Mouse (Mus musculus) left cerebral cortex, postnatal 25 days (tissue): ENCODE results near the gene Rgs19. TPM values are rescaled to one million over a fixed set of nuclear protein-coding genes. Genes with fewer than 3 reads are reported as not detected.
A peak's percentile ranks its signal among the peaks of the same experiment; 100 is the strongest.

Source experiments
- DNase-seq, 2 experiments: peaks; one replicate each; pipeline ENCODE4 v3.0.0; 2022; ENCODE audit warnings: low spot score in 2 of 2, mixed read lengths in 1 of 2
- intact Hi-C: fragments of 180-260 bp; cut with DNase I; formaldehyde crosslinking; loops from one replicate; pipeline ENCODE4 v1.15.1; 2025
- total RNA-seq, 2 experiments: library from RNA; stranded (reverse); gene quantifications; 2 replicates each; pipeline ENCODE4 v1.2.3; 2021

The Rgs19 gene
- total RNA-seq, 2 experiments from 2014 or later: 30.2 to 35.3 TPM

DNA sequence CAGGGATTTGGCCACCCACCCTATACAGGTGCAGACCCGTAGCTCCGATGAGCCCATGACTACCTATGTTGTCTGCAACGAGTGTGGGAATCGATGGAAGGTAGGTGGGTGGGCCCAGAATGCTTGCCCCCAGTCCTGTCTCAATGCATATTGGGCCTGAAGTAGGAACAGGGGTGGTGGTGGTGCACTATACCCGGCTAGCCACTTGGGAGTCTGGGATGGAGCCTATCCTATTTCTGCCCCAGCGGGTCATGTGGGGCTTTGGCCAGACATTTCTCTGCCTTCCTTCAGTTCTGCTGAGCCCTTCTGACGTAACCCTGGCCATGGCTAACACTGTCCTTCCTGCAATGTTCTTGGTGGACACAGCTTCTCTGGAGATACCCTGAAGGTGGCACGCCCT, 6.2 kb downstream of the Rgs19 start:
- no peak for DNase-seq
- intact Hi-C loops: no loop called here

DNA sequence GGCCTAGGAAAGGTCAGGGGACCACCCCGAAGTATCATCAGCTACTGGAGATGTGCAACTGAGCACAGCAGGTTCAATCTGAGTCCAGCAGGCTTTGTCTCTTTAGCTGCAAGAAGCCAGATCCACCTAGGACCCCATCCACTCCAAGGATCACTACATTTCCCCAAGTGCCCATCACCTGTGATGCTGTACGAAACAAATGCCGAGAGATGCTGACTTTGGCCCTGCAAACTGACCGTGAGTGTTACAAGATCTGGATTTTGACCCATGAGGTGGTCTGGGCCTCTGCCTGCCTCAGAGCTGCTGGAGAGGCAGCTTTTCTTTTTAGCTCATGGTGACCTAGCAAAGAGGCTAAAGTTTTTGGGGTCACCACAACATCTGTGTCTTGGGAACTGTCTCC, 8.1 kb downstream of the Rgs19 start:
- intact Hi-C loops: no loop called here
- DNase-seq: no peak

DNA sequence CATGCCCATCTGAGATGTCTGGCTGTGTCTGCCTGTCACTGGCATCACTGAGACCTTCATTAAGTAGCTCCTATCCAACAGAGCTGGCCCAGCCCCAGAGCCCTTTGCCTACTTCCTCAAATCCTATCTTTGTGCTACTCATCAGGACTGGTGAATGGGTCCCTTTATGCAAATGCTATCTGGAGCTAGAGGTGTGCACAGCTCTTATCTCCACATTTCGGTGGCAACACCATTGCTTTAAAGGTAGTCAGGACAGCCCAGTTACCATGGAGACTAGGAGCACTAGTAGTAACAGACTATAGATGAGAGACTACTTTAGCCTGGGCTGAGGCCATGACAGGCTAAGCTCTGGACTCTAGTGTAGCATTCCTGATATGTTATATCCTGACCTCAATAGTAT, 9.1 kb downstream of the Rgs19 start:
- intact Hi-C loops: no loop called here
- DNase-seq: no peak

GRCm38 (mm10) chr2:181683381-181683780, 10.4 kb downstream of the Rgs19 start:
- intact Hi-C loops: no loop called here
- no peak for DNase-seq

- intact Hi-C loops: loop anchor here (2.0 kb wide), 1 partner anchor 81 kb away; no protein-coding TSS in a partner anchor
- DNase-seq: no peak
Observed at GRCm38 (mm10) chr2:181681978-181682377, 11.8 kb downstream of the Rgs19 start.

GRCm38 (mm10) chr2:181680716-181681117, 13.1 kb downstream of the Rgs19 start:
- intact Hi-C loops: loop anchor here (2.0 kb wide), 1 partner anchor 80 kb away; no protein-coding TSS in a partner anchor
- DNase-seq: peak in 1 of 2 experiments; percentile 58

- DNase-seq: peak; percentile 77 to 78
- intact Hi-C loops: loop anchor here (2.0 to 10.0 kb wide), 3 partner anchors 21 to 155 kb away; partner anchors contain the start of gene Dnajc5
Observed at GRCm38 (mm10) chr2:181679951-181680715, 13.6 kb downstream of the Rgs19 start, which contains the start of gene Tcea2. TSS of gene Tcea2 (plus strand) at chr2:181680310.

GRCm38 (mm10) chr2:181678780-181679179, 15.0 kb downstream of the Rgs19 start:
- intact Hi-C loops: loop anchor here (2.0 to 10.0 kb wide), 2 partner anchors 20 to 154 kb away; partner anchors contain the start of gene Dnajc5
- peak; percentile 80 to 88 for DNase-seq

DNA sequence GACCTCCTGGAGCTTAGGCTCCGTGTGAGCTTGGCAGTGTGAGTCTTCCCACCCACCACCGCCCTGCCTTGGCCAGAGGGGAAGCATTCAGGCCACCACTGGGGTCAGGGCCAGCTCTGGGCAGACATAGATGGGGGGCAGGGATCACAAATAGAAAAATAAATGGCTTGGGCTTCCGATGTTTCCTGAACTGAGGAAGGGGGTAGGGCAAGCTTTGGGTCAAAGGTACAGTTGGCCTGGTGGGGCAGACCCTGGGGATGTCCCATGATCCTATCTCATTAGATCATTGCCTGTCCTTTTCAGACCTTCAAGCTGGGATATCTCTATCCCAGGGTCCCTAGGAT, 16.1 kb downstream of the Rgs19 start:
- DNase-seq: no peak
- intact Hi-C loops: loop anchor here (2.0 to 10.0 kb wide), 2 partner anchors 19 to 153 kb away; partner anchors contain the start of gene Dnajc5

- intact Hi-C loops: loop anchor here (10.0 kb wide), 1 partner anchor 152 kb away; the partner anchor contains the start of gene Dnajc5
- no peak for DNase-seq
Observed at GRCm38 (mm10) chr2:181677096-181677754, 16.6 kb downstream of the Rgs19 start.

- DNase-seq: no peak
- intact Hi-C loops: loop anchor here (10.0 kb wide), 1 partner anchor 152 kb away; the partner anchor contains the start of gene Dnajc5
Observed at GRCm38 (mm10) chr2:181676424-181676823, 17.4 kb downstream of the Rgs19 start.

GRCm38 (mm10) chr2:181675454-181675853, 18.3 kb downstream of the Rgs19 start:
- intact Hi-C loops: loop anchor here (10.0 kb wide), 1 partner anchor 151 kb away; the partner anchor contains the start of gene Dnajc5
- DNase-seq: peak in 1 of 2 experiments; percentile 38

GRCm38 (mm10) chr2:181674934-181675333, 18.8 kb downstream of the Rgs19 start:
- no peak for DNase-seq
- intact Hi-C loops: loop anchor here (10.0 kb wide), 1 partner anchor 150 kb away; the partner anchor contains the start of gene Dnajc5

- intact Hi-C loops: loop anchor here (10.0 kb wide), 1 partner anchor 149 kb away; the partner anchor contains the start of gene Dnajc5
- no peak for DNase-seq
Observed at GRCm38 (mm10) chr2:181673501-181673900, 20.3 kb downstream of the Rgs19 start.

DNA sequence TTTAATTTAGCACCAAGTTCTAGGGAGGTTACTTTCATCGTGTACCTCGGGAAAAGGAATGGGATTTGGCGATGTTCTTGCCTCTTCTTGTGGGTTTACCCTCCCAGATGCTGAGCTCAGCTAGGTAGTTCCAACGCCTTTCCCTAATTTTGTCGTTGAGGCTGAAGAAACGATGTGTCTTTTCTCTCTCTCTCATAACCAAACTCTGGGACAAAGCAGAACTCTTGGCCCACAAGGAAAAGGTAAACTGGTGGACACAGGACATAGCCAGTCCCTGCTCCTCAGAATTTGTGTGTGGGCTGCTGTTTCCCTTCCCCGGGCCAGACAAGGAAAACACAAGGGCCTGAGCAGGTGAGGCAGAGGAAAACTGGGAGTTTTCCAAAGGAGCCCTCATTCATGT, 21.8 kb downstream of the Rgs19 start:
- DNase-seq: no peak
- intact Hi-C loops: loop anchor here (10.0 kb wide), 1 partner anchor 147 kb away; the partner anchor contains the start of gene Dnajc5

- intact Hi-C loops: loop anchor here (10.0 kb wide), 1 partner anchor 147 kb away; the partner anchor contains the start of gene Dnajc5
Observed at GRCm38 (mm10) chr2:181671326-181671725, 22.5 kb downstream of the Rgs19 start, which contains the start of gene Sox18. TSS of gene Sox18 (minus strand) at chr2:181671640.

DNA sequence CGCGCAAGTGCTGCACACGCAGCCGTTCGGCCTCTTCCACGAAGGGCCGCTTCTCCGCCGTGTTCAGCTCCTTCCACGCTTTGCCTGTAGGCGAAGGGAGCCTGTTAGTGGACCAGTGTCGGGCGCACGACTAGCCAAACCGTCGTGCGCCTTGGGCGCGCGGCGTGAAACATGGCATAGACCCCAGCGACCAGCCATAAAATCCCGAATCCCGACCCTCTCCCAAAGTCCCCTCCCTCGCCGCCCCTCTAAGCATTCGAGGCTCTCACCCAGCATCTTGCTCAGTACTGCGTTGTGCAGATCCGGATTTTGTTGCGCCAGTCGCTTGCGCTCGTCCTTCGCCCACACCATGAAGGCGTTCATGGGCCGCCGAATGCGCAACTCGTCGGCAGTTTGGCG, 22.9 kb downstream of the Rgs19 start:
- no peak for DNase-seq
- intact Hi-C loops: loop anchor here (10.0 kb wide), 1 partner anchor 146 kb away; the partner anchor contains the start of gene Dnajc5

More at GRCm38 (mm10) chr2:181671326-181671725, 22.5 kb downstream of the Rgs19 start, which contains the start of gene Sox18:
- DNase-seq: no peak

DNA sequence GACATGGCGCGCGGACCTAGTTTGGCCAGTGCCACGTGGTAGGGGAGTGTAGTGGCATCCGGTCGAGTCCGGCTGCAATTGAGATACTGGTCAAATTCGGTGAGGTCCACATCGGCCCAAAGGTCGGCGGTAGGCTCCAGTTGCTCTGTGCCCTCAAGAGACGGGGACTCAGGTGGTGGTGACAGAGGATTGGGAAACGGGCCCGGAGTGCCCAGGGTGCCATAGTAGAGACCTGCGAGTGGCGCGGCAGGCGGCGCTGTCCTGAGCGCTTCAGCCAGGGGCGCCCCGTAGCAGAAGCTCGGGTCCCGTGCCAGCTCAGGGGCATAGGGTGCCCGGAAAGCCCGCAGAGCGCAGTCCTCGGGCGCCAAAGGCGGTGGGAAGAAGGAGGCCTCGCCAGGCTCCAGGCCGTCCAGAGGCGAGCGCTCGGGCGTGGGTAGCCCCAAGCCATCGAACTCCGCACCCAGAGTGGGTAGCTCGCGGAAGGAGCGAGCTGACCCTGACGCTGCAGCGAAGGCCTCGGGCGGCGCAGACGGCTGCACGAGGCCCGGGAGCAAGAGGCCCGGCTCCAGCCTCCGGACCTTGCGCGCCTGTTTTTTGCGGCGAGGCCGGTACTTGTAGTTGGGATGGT, 23.4 kb downstream of the Rgs19 start:
- intact Hi-C loops: loop anchor here (10.0 kb wide), 1 partner anchor 146 kb away; the partner anchor contains the start of gene Dnajc5
- no peak for DNase-seq

DNA sequence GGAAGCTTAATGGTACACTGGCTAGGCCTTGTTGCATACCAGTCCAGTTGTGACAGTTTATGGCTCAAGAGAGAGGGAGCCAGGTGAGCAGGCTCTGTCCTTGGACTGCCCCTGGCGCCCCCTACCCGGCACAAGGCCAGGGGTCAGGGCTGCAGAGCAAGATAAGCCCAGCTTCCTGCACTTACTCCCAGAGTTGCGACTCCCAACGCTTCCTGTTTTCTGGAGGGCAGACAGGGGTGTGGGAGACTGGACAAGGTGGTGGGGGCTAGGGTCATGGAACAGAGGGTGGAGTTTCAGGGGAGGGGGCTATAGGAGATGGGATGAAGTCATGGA, 30.5 kb downstream of the Rgs19 start:
- no peak for DNase-seq
- intact Hi-C loops: no loop called here
